Mouse (Mus musculus) megakaryocyte progenitor cell, adult 5-6 weeks (primary cell): ENCODE data around the gene Cyp2w1. TPM values are rescaled to one million over a fixed set of nuclear protein-coding genes. Genes with fewer than 3 reads are reported as not detected.
A peak's percentile ranks its signal among the peaks of the same experiment; 100 is the strongest.
"Not testable (repeated sequence)": the region's sequence is repeated elsewhere in the genome, so short reads cannot be mapped to it uniquely, and the experiment has no call there.

Experiments used
- ATAC-seq: replicated peaks from 2 replicates; pipeline ENCODE4 v1.8.0; 2016; ENCODE audit warnings: mild to moderate bottlenecking, moderate TSS enrichment, inconsistent platforms; ENCODE audit not compliant: poor library complexity
- total RNA-seq, 2 experiments: library from RNA; stranded (forward) in 1 of 2; stranded (reverse) in 1 of 2; fragments of 157-497, 149-512 nt in 1 of 2; fragments of 200-1000 nt in 1 of 2; gene quantifications; 2 replicates each; pipeline versions ENCODE4 v1.2.3 to v1.2.4; 2015 to 2017

Gene Cyp2w1
- total RNA-seq, 2 experiments from 2014 or later = not detected

DNA sequence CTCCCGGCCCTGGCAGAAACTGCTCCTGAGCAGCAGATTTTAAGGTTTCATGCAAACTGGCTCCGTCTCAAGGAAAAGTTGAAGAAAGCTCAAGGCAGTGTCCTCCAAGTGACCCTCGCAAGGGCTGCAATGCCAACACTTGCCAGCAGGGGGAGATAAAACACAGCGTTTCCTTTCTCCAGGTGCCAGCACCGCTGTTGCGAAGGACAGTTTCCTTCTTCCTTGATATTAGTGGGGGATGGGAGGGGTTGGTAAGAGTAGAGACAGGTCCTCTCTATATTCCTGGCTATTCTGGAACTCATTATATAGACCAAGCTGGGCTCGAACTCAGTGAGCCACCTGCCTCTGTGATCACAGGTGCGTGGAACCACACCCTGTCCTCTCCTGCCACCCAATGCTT is 20.7 kb upstream of the Cyp2w1 start:
- ATAC-seq = peak; percentile 70

- no peak for ATAC-seq
Measured at GRCm38 (mm10) chr5:139332590-139333272, 19.7 kb upstream of the Cyp2w1 start.

GRCm38 (mm10) chr5:139333301-139334013 is 19.0 kb upstream of the Cyp2w1 start:
- ATAC-seq = peak; percentile 28; the same call in 1 of the 2 replicates

DNA sequence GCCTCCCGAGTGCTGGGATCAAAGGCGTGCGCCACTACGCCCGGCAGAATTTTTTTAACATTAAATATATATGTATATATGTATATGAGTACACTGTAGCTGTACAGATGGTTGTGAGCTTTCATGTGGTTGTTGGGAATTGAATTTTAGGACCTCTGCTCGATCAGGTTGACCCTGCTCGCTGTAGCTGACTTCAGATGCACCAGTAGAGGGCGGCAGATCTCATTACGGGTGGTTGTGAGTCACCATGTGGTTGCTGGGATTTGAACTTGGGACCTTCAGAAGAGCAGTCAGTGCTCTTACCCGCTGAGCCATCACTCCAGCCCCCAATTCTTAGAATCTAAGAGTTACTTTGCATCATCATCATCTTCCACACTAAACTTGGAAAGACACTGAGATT is 18.0 kb upstream of the Cyp2w1 start:
- ATAC-seq = not testable (repeated sequence)

GRCm38 (mm10) chr5:139335634-139336033 is 16.8 kb upstream of the Cyp2w1 start:
- no peak for ATAC-seq

GRCm38 (mm10) chr5:139337826-139338370 is 14.5 kb upstream of the Cyp2w1 start:
- ATAC-seq = no peak

DNA sequence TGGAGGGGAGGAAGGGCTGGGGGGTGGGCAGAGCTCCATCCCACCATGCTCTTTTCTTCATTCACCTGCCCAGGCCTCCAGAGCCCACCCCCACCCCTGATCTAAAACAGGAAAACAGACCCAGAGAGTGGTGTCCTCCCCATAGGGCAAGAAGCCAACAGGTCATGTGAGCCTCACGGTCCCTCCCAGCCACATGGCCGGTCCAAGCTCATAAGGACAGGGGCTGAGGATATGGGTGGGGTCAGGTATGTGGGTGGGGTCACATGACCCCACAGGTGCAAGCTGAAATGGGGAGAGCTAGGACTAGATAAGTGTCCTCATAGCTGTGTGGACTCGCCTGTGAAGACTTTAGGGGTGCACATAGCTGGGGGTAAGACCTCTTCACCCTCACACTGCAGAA is 14.0 kb upstream of the Cyp2w1 start:
- no peak for ATAC-seq

GRCm38 (mm10) chr5:139338891-139339290 is 13.5 kb upstream of the Cyp2w1 start:
- no peak for ATAC-seq

DNA sequence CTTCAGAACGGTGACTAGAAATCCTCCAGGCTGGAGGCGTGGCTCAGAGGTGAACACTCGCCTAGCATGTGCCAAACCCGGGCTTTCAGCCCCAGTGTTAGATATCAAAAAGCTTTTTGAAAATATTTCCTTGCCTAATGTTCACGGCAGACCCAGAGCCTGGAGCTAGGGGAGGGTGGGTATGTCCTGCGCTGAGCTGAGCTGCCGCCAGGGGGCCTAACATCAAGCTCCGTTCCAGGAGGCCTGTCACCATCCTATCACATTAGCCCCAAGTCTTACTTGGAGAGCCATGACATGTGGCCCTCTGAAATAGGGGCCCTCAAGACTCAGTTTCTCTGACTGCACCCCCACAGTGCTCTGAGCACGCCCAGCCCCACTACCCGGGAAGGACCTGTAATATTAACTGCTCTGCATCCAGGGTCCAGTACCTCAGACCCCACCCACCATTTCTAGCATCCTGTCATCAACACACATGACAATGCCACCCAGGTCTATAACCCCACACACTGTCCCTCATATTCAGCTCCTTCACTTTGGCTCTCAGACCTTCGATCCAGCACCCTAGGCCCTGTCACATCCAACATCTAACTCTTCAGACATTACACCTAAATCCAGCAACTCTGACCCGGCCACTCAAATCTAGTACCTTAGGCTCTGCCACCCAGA is 8.3 kb upstream of the Cyp2w1 start:
- peak; percentile 85 for ATAC-seq

- peak; percentile 96 for ATAC-seq
Measured at GRCm38 (mm10) chr5:139344687-139345363, 7.6 kb upstream of the Cyp2w1 start.

DNA sequence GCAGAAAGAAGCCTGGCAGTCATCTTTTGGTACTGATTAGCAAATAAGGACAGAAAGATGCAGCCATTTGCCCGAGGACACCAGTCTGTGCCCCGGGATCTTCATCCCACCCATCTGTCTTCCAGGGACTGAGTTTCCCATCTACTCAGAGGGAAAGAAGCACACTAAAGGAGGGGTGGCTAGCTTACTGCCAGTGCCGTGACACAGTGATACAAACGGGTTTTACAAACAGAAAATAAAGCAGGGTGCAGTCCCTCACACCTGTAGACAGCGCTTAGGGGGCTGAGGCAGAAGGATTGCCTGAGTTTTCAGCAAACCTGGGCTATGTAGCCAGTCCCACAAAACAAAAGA is 7.1 kb upstream of the Cyp2w1 start:
- ATAC-seq = no peak

DNA sequence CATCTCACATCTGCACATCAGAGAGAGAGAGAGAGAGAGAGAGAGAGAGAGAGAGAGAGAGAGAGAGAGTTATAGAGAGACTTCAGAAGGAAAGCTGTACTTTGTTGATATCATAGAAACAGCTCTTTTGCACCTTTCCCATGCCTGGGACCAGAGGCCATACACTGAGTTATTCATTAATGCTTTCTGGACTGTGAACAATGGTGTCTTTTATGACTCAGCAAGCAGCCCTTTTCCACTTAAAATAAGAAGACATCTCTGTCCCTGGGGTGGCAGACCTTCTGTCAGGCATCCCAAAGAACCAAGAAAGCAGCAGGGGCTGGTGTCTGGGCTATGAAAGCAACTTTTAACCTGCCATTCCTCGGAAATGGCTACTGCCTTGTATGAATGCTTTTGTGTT is 5.2 kb upstream of the Cyp2w1 start:
- ATAC-seq = no peak

DNA sequence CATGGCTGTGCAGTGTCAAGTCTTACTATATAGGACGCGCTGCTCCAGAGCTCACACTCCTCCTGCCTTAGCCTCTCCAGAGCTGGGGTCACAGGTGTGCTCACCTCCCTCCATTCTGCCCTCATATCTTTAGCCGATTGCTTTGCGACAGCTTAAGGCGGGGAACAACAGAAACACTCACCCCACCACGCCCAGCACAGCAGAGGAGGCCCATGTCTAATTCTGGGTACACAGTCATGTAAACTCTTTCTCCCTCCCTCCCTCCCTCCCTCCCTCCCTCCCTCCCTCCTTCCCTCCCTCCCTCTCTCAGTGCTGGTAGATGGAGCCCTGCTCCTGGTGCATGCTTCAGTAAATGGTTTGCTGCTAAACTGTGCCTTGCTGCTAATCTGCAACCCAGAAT is 2.7 kb upstream of the Cyp2w1 start:
- no peak for ATAC-seq

DNA sequence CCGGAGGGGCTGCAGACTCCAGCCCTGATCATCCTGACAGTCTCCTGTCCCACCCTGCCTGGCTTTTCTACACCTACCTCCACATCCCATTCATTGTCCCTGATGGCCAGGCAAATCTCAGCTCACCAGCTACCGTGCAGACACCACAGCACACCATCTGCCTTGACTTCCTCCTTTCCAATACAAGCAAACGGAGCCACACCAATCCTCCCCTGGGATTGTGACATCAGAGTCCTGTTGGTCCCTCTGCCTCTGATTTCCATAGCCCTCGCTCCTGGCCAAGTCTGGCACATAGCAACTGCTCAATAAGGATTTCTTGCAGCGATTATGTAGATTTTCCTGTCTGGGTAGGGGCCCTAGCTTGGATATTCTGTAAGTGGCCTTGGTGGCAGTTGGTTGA is 1.3 kb upstream of the Cyp2w1 start, which contains the start of gene Cox19:
Gene Cox19 (minus strand): TSS at position 285 of the 400 bp plus-strand sequence.
- peak; percentile 43 for ATAC-seq

DNA sequence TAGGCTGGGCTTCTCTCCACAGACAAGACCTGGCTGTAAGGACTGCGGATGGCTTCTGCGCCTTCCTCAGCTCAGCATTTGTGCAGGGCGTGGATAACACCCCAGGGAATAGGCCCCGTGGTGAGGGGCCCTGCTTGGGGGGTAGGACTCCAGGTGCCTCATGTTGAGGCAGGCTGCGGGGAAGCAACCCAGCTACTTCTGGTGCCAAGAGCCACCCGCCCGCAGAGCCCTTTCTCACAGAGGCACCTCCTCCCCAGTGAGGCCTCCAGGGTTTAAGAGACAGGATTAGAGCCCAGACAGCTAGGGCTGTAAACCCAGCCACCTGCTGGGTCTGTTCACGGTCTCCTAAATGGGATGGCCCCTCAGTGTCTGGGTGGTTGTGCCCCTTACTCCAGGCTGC is 789 bp upstream of the Cyp2w1 start:
- no peak for ATAC-seq

GRCm38 (mm10) chr5:139353496-139353895 is 1.1 kb downstream of the Cyp2w1 start:
- ATAC-seq = peak; percentile 53; the same call in 1 of the 2 replicates

- no peak for ATAC-seq
Measured at GRCm38 (mm10) chr5:139353946-139354345, 1.5 kb downstream of the Cyp2w1 start.

- ATAC-seq = peak; percentile 71
Measured at GRCm38 (mm10) chr5:139355235-139355772, 2.9 kb downstream of the Cyp2w1 start.

DNA sequence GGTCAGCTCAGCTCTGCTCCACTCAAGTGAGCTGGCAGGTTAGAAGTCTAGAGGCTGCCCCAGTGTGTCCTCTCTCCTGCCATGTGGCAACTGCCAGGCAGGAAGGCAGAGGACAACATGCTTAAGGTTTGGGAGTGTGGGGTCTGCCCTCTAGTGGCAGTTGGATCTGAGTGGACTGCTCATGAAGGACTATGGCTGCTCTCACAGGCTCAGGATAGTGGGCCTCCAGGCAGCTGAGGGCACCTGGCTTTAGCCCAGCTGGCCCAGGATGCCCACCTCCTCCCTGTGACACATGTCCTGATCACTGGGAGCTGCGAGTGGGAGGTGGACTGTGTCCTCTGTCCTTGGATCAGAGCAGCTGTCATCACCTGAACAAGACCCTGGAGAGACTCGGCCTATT is 6.2 kb downstream of the Cyp2w1 start:
- ATAC-seq = peak; percentile 79

DNA sequence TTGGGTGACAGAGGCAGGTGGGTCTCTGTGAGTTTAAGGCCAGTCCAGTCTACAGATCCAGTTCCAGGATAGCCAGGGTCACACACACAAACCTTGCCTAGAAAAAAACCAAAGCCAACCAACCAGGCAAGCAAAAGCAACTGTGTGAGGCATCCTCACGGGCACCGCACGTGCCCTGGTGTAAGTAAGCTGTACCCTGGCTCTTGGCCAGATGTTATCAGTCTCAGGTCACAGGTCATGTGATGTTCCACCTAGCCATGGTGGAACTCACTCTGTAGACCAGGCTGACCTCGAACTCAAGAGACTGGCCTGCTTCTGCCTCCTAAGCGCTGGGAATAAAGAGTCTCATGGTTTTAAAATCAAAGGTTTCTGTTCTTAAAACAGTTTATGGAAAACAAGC is 6.8 kb downstream of the Cyp2w1 start:
- no peak for ATAC-seq

DNA sequence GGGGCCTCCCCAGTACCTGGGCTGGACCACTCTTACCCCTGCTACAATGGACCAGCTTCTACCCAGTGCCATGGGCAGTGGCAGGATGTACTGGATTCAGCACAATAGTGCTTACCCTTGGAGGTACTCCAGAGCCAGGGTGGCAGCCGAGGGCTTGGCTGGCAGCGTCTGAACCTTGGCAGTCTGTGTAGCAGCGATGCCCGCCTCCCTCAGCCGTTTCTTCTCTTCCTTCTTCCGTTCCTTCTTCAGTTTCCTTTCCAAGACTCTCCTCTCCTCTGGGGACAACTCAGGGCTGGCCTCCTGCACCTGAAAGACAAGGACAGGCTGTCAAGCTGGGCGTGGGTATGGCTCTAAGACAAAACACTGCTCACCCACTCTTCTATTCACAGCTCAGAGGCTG is 11.4 kb downstream of the Cyp2w1 start:
- ATAC-seq = no peak
